Mouse (Mus musculus): ENCODE results near the gene Elovl3. TPM values are rescaled to one million over a fixed set of nuclear protein-coding genes. Genes with fewer than 3 reads are reported as not detected.

The Elovl3 gene
- polyA plus RNA-seq, 2 experiments from 2014 or later: not detected

Other genes with a start within 250 kb of the Elovl3 start
- gene Armh3, start 133.4 kb upstream of the Elovl3 start, polyA plus RNA-seq (2017; shearing (Covaris generic)): 1 to 10 TPM; 9.7 to 9.8 TPM
- 1 to 10 TPM; 1.5 to 2.9 TPM for gene Hps6, start 128.4 kb upstream of the Elovl3 start, polyA plus RNA-seq (2017; shearing (Covaris generic))
- 10 to 100 TPM; 13.5 to 17.5 TPM for gene Pprc1, start 87.0 kb upstream of the Elovl3 start, polyA plus RNA-seq (2017; shearing (Covaris generic))
- 10 to 100 TPM; 42.8 to 46.3 TPM for gene Ldb1, start 86.7 kb upstream of the Elovl3 start, polyA plus RNA-seq (2017; shearing (Covaris generic))
- gene Nolc1, start 56.0 kb upstream of the Elovl3 start, polyA plus RNA-seq (2017; shearing (Covaris generic)): 10 to 100 TPM; 55.0 to 74.4 TPM
- not detected for gene Pitx3, start 16.4 kb downstream of the Elovl3 start, polyA plus RNA-seq (2017; shearing (Covaris generic))
- 10 to 100 TPM; 23.9 to 30.5 TPM for gene Gbf1, start 20.6 kb downstream of the Elovl3 start, polyA plus RNA-seq (2017; shearing (Covaris generic))
- gene Nfkb2, start 172.4 kb downstream of the Elovl3 start, polyA plus RNA-seq (2017; shearing (Covaris generic)): 10 to 100 TPM; 19.7 to 30.4 TPM
- gene Psd, start 195.3 kb downstream of the Elovl3 start, polyA plus RNA-seq (2017; shearing (Covaris generic)): 1 to 10 TPM; 3.4 to 4.5 TPM
- 1 to 10 TPM; 5.6 to 6.9 TPM for gene Fbxl15, start 196.3 kb downstream of the Elovl3 start, polyA plus RNA-seq (2017; shearing (Covaris generic))
- gene Cuedc2, start 206.8 kb downstream of the Elovl3 start, polyA plus RNA-seq (2017; shearing (Covaris generic)): 10 to 100 TPM; 40.7 to 52.4 TPM
- gene Mfsd13a, start 209.2 kb downstream of the Elovl3 start, polyA plus RNA-seq (2017; shearing (Covaris generic)): 1 to 10 TPM; 3.9 to 7.1 TPM
- not detected for gene 2310034G01Rik, start 218.4 kb downstream of the Elovl3 start, polyA plus RNA-seq (2017; shearing (Covaris generic))

Measured in activated CD4-positive, CD25-positive, alpha-beta regulatory T cell, adult 4 months (primary cell).